Mouse (Mus musculus): ENCODE data around the gene Clns1a. TPM values are rescaled to one million over a fixed set of nuclear protein-coding genes. Genes with fewer than 3 reads are reported as not detected.

Clns1a gene
- polyA plus RNA-seq, 1 experiment from 2014 or later = 134 TPM

GRCm38 (mm10) chr7:97722278-97722918, 26.0 kb downstream of the Clns1a start:
- Histone ChIP-seq H3K27ac (ENCODE audit: low read length) (no peak overlapping the region), H3K4me3 (replicated peaks; ENCODE audit: low read length) (no peak overlapping the region), H3K36me3 (ENCODE audit: control insufficient read depth, insufficient read depth, low read length) (0 out of 2 replicates have a peak, but pooled peaks cover 6% of the 10 kb centered on the region), H3K4me1 (ENCODE audit: control insufficient read depth, insufficient read depth, low read length) (no peaks in the 10 kb centered on the region), H3K4me2 (ENCODE audit: low read depth, low read length) (no peak overlapping the region), H3K9ac (ENCODE audit: low read length) (no peak overlapping the region), H3K9me3 (replicated peaks; ENCODE audit: control insufficient read depth, low read length) (no peaks in the 10 kb centered on the region), H3K27me3 (ENCODE audit: control insufficient read depth, insufficient read depth, low read length) (no peaks in the 10 kb centered on the region)
- WGBS = 82% methylated on average over 7 of the region's 7 CpGs
- ATAC-seq (ENCODE audit: insufficient read depth, low FRiP score) = no peak

GRCm38 (mm10) chr7:97723646-97724538, 27.5 kb downstream of the Clns1a start:
- ATAC-seq (ENCODE audit: insufficient read depth, low FRiP score) = no peak
- Histone ChIP-seq H3K27ac (ENCODE audit: low read length) (no peak overlapping the region), H3K9ac (ENCODE audit: low read length) (no peak overlapping the region), H3K4me3 (replicated peaks; ENCODE audit: low read length) (no peak overlapping the region), H3K9me3 (replicated peaks; ENCODE audit: control insufficient read depth, low read length) (no peaks in the 10 kb centered on the region), H3K27me3 (ENCODE audit: control insufficient read depth, insufficient read depth, low read length) (no peaks in the 10 kb centered on the region), H3K4me2 (ENCODE audit: low read depth, low read length) (no peak overlapping the region), H3K4me1 (ENCODE audit: control insufficient read depth, insufficient read depth, low read length) (no peaks in the 10 kb centered on the region), H3K36me3 (ENCODE audit: control insufficient read depth, insufficient read depth, low read length) (0 out of 2 replicates have a peak, but pooled peaks cover 6% of the 10 kb centered on the region)
- WGBS = 83% methylated on average over 11 of the region's 11 CpGs

GRCm38 (mm10) chr7:97725401-97725800, 29.0 kb downstream of the Clns1a start:
- Histone ChIP-seq H3K4me3 (replicated peaks; ENCODE audit: low read length) (no peak overlapping the region), H3K27ac (ENCODE audit: low read length) (no peak overlapping the region), H3K9ac (ENCODE audit: low read length) (no peak overlapping the region), H3K27me3 (ENCODE audit: control insufficient read depth, insufficient read depth, low read length) (no peaks in the 10 kb centered on the region), H3K4me2 (ENCODE audit: low read depth, low read length) (no peak overlapping the region), H3K4me1 (ENCODE audit: control insufficient read depth, insufficient read depth, low read length) (no peaks in the 10 kb centered on the region), H3K9me3 (replicated peaks; ENCODE audit: control insufficient read depth, low read length) (no peaks in the 10 kb centered on the region), H3K36me3 (ENCODE audit: control insufficient read depth, insufficient read depth, low read length) (no peaks in the 10 kb centered on the region)
- WGBS = 95% methylated on average over 6 of the region's 6 CpGs
- no peak for ATAC-seq (ENCODE audit: insufficient read depth, low FRiP score)

GRCm38 (mm10) chr7:97726080-97726479, 29.6 kb downstream of the Clns1a start:
- Histone ChIP-seq H3K4me1 (ENCODE audit: control insufficient read depth, insufficient read depth, low read length) (no peaks in the 10 kb centered on the region), H3K27me3 (ENCODE audit: control insufficient read depth, insufficient read depth, low read length) (no peaks in the 10 kb centered on the region), H3K4me2 (ENCODE audit: low read depth, low read length) (no peak overlapping the region), H3K36me3 (ENCODE audit: control insufficient read depth, insufficient read depth, low read length) (no peaks in the 10 kb centered on the region), H3K27ac (ENCODE audit: low read length) (no peak overlapping the region), H3K9me3 (replicated peaks; ENCODE audit: control insufficient read depth, low read length) (no peaks in the 10 kb centered on the region), H3K4me3 (replicated peaks; ENCODE audit: low read length) (no peak overlapping the region), H3K9ac (ENCODE audit: low read length) (no peak overlapping the region)
- 78% methylated on average over 7 of the region's 7 CpGs for WGBS
- no peak for ATAC-seq (ENCODE audit: insufficient read depth, low FRiP score)

GRCm38 (mm10) chr7:97726778-97727177, 30.3 kb downstream of the Clns1a start:
- Histone ChIP-seq H3K9ac (ENCODE audit: low read length) (no peak overlapping the region), H3K36me3 (ENCODE audit: control insufficient read depth, insufficient read depth, low read length) (no peaks in the 10 kb centered on the region), H3K4me2 (ENCODE audit: low read depth, low read length) (no peak overlapping the region), H3K27ac (ENCODE audit: low read length) (no peak overlapping the region), H3K27me3 (ENCODE audit: control insufficient read depth, insufficient read depth, low read length) (no peaks in the 10 kb centered on the region), H3K9me3 (replicated peaks; ENCODE audit: control insufficient read depth, low read length) (no peaks in the 10 kb centered on the region), H3K4me3 (replicated peaks; ENCODE audit: low read length) (no peak overlapping the region), H3K4me1 (ENCODE audit: control insufficient read depth, insufficient read depth, low read length) (no peaks in the 10 kb centered on the region)
- WGBS = 70% methylated on average over 7 of the region's 7 CpGs
- no peak for ATAC-seq (ENCODE audit: insufficient read depth, low FRiP score)

GRCm38 (mm10) chr7:97728666-97729614, 32.5 kb downstream of the Clns1a start:
- Histone ChIP-seq H3K4me2 (ENCODE audit: low read depth, low read length) (no peak overlapping the region), H3K9ac (ENCODE audit: low read length) (no peak overlapping the region), H3K27me3 (ENCODE audit: control insufficient read depth, insufficient read depth, low read length) (no peaks in the 10 kb centered on the region), H3K4me3 (replicated peaks; ENCODE audit: low read length) (no peak overlapping the region), H3K9me3 (replicated peaks; ENCODE audit: control insufficient read depth, low read length) (no peaks in the 10 kb centered on the region), H3K4me1 (ENCODE audit: control insufficient read depth, insufficient read depth, low read length) (no peaks in the 10 kb centered on the region), H3K27ac (ENCODE audit: low read length) (no peak overlapping the region), H3K36me3 (ENCODE audit: control insufficient read depth, insufficient read depth, low read length) (no peaks in the 10 kb centered on the region)
- ATAC-seq (ENCODE audit: insufficient read depth, low FRiP score) = no peak
- 67% methylated on average over 14 of the region's 14 CpGs for WGBS

GRCm38 (mm10) chr7:97730427-97730826, 34.0 kb downstream of the Clns1a start:
- no peaks in the 10 kb centered on the region for H3K4me1 ChIP-seq (ENCODE audit: control insufficient read depth, insufficient read depth, low read length)
- no peak overlapping the region for H3K4me2 ChIP-seq (ENCODE audit: low read depth, low read length)
- H3K27me3 ChIP-seq (ENCODE audit: control insufficient read depth, insufficient read depth, low read length) = no peaks in the 10 kb centered on the region
- no peaks in the 10 kb centered on the region for H3K9me3 ChIP-seq (replicated peaks; ENCODE audit: control insufficient read depth, low read length)
- H3K9ac ChIP-seq (ENCODE audit: low read length) = no peak overlapping the region
- WGBS = 63% methylated on average over 3 of the region's 3 CpGs
- H3K27ac ChIP-seq (ENCODE audit: low read length) = no peak overlapping the region
- no peak overlapping the region for H3K4me3 ChIP-seq (replicated peaks; ENCODE audit: low read length)
- no peaks in the 10 kb centered on the region for H3K36me3 ChIP-seq (ENCODE audit: control insufficient read depth, insufficient read depth, low read length)
- no peak for ATAC-seq (ENCODE audit: insufficient read depth, low FRiP score)

- Histone ChIP-seq H3K9me3 (replicated peaks; ENCODE audit: control insufficient read depth, low read length) (no peaks in the 10 kb centered on the region), H3K4me1 (ENCODE audit: control insufficient read depth, insufficient read depth, low read length) (peaks cover 11% of the 10 kb centered on the region)
- no peak for ATAC-seq (ENCODE audit: insufficient read depth, low FRiP score)
These were observed 37.2 kb downstream of the Clns1a start for GRCm38 (mm10) chr7:97733606-97734005.

More at GRCm38 (mm10) chr7:97733606-97734005, 37.2 kb downstream of the Clns1a start:
- no peak overlapping the region for H3K4me2 ChIP-seq (ENCODE audit: low read depth, low read length)
- no peak overlapping the region for H3K27ac ChIP-seq (ENCODE audit: low read length)
- no peaks in the 10 kb centered on the region for H3K27me3 ChIP-seq (ENCODE audit: control insufficient read depth, insufficient read depth, low read length)
- no peak overlapping the region for H3K4me3 ChIP-seq (replicated peaks; ENCODE audit: low read length)
- no peak overlapping the region for H3K9ac ChIP-seq (ENCODE audit: low read length)
- WGBS = 81% methylated on average over 5 of the region's 5 CpGs
- no peaks in the 10 kb centered on the region for H3K36me3 ChIP-seq (ENCODE audit: control insufficient read depth, insufficient read depth, low read length)
